Mouse (Mus musculus): ENCODE data around the gene Maf.

Maf gene

GRCm38 (mm10) chr8:115707731-115708590, at the start of gene Maf:
Gene Maf (minus strand): TSS chr8:115707794.
- peak; percentile 62 for DNase-seq (ENCODE audit: extremely low read depth, low read depth, low spot score)

- DNase-seq (ENCODE audit: extremely low read depth, low read depth, low spot score): no peak
Measured at GRCm38 (mm10) chr8:115756965-115757364, 49.4 kb upstream of the Maf start.

DNA sequence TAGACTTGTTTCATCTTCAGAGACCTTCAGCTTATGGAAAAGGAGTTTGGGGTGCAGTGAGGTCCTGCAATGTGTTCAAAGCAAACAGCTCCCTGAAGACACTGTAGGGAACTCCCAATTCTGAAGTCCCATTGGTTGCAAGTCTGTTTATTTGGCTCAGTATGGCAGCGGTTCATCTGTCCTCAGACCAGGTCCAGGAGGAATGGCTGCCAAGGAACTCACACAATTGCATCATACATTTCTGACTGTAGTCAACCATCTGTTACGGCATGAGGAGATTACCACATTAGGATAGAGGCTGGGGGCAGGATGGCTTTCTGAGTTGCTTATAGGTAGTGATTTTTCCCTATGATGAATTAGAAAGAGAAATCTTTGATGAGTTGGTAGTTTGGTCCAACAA, 48.4 kb upstream of the Maf start:
- DNase-seq (ENCODE audit: extremely low read depth, low read depth, low spot score): no peak

DNA sequence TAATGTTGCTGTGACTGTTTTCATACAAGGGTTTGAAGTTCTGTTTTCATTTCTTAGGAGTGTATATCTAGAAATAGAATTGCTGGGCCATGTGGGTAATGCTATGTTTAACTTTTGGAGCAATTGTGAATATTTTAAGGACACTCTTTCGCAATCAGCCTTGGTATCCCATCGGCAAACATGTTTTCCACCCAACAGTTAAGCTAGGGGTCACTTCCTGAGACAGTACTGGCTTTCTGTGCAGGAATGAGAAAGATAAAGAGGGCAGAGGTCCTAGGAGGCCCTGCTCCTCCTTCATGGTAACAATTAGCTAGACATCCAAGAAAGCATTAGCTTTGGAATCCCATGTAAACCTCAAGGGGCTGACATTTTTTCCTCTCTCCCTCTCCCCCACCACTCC, 47.1 kb upstream of the Maf start:
- no peak for DNase-seq (ENCODE audit: extremely low read depth, low read depth, low spot score)

- DNase-seq (ENCODE audit: extremely low read depth, low read depth, low spot score): no peak
Measured at GRCm38 (mm10) chr8:115753801-115754200, 46.2 kb upstream of the Maf start.

- DNase-seq (ENCODE audit: extremely low read depth, low read depth, low spot score): no peak
Measured at GRCm38 (mm10) chr8:115747426-115747825, 39.8 kb upstream of the Maf start.

GRCm38 (mm10) chr8:115745648-115746047, 38.1 kb upstream of the Maf start:
- no peak for DNase-seq (ENCODE audit: extremely low read depth, low read depth, low spot score)

GRCm38 (mm10) chr8:115743441-115743840, 35.8 kb upstream of the Maf start:
- DNase-seq (ENCODE audit: extremely low read depth, low read depth, low spot score): no peak

- DNase-seq (ENCODE audit: extremely low read depth, low read depth, low spot score): no peak
Measured at GRCm38 (mm10) chr8:115742646-115743045, 35.1 kb upstream of the Maf start.

DNA sequence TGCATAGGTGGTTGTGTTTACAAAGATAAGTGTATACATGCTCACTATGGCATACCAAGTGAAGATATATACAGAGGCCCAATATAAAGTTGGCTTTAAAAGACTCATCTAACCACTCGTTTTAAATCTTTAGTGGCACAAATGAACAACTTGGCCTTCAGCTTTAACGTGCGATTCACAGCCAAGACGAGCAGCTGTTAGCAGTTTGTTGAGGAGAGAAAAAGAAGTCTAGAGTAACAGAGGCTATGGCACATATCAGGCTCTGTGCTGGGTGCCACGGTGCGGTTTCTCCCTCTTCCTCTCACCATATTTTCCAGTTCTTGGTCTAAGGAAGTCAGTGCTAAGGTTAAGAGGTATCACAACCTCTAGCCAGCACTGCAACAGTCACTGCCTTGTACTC, 34.4 kb upstream of the Maf start:
- DNase-seq (ENCODE audit: extremely low read depth, low read depth, low spot score): no peak

GRCm38 (mm10) chr8:115739756-115740155, 32.2 kb upstream of the Maf start:
- no peak for DNase-seq (ENCODE audit: extremely low read depth, low read depth, low spot score)

- DNase-seq (ENCODE audit: extremely low read depth, low read depth, low spot score): no peak
Measured at GRCm38 (mm10) chr8:115732401-115732800, 24.8 kb upstream of the Maf start.

DNA sequence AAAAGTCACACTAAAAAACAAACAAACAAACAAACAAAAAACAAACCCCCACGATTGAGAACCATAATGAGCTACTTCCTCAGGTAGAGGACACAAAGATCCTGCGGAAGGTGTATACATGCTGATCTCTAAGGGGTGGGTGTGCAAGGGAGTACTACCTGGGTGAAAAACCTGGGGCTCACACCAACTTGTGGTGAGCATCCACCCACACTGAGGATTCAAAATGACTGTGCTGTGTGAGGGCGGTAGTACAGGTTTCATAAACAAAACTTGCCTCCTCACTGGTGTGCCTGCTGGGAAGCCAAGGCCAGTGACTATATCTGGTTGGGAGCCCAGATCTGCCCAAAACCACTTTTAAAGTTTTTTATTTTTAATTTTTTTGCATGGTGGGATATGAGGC, 19.2 kb upstream of the Maf start:
- no peak for DNase-seq (ENCODE audit: extremely low read depth, low read depth, low spot score)

- DNase-seq (ENCODE audit: extremely low read depth, low read depth, low spot score): no peak
Measured at GRCm38 (mm10) chr8:115726231-115726630, 18.6 kb upstream of the Maf start.

- no peak for DNase-seq (ENCODE audit: extremely low read depth, low read depth, low spot score)
Measured at GRCm38 (mm10) chr8:115719126-115719525, 11.5 kb upstream of the Maf start.

DNA sequence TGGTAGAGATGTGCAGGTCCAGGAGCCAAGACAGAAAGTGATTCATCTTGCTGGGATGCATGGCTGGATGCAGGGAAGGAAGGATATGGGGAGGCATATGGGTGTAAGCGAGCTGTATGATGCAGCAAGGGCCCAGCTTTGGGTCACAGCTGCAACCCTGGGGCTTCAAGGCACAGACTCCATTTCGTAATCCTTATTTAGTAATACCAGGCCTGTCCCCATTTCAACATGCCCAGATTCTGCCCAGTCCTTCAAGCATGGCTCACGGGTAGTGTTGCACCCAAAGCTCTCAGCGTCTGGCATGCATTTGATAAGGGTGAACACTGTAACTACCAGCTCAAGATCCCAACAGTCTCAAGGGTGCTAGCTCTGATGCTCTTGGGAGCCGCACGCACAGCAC, 11.0 kb upstream of the Maf start:
- peak; percentile 33 for DNase-seq (ENCODE audit: extremely low read depth, low read depth, low spot score)

- no peak for DNase-seq (ENCODE audit: extremely low read depth, low read depth, low spot score)
Measured at GRCm38 (mm10) chr8:115715262-115715661, 7.7 kb upstream of the Maf start.

GRCm38 (mm10) chr8:115711106-115711505, 3.5 kb upstream of the Maf start:
- DNase-seq (ENCODE audit: extremely low read depth, low read depth, low spot score): no peak

DNA sequence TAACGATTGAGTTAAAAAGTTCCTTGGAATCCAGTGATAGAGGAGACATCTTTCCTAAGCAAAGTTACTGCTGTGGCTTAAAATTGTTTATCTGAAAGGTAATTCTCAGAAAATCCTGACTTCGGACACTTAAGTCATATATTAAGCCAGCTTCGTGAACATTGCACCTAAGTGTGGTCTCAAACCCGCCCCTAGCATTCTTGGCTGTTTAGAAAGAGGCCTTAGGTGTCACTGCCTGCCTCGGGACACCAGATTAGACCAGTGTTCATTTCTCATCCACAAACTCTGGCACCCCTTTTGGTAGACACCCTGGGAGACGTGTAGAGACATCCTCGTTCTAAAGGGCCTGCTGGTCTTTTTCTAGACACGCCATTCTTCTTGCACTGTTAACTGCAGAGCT, 2.3 kb upstream of the Maf start:
- DNase-seq (ENCODE audit: extremely low read depth, low read depth, low spot score): no peak

GRCm38 (mm10) chr8:115708936-115709780, 1.6 kb upstream of the Maf start:
- no peak for DNase-seq (ENCODE audit: extremely low read depth, low read depth, low spot score)

GRCm38 (mm10) chr8:115706861-115707730, 498 bp downstream of the Maf start:
- no peak for DNase-seq (ENCODE audit: extremely low read depth, low read depth, low spot score)
